Mouse (Mus musculus): Measurements from ENCODE around the gene Mcam.

GRCm38 (mm10) chr9:44182260-44182659 lies 48.0 kb downstream of the Mcam start:
- TF ChIP-seq CTCF (IDR thresholded peaks at IDR 0.05; ENCODE audit: control insufficient read depth, insufficient read depth, insufficient replicate concordance, low read depth, low read length) (no peak), POLR2A (IDR thresholded peaks at IDR 0.05; ENCODE audit: control insufficient read depth, low read depth, low read length) (no peak)
